20 mouse cellular contexts compared by ENCODE assay signal in the genomic region with DNA sequence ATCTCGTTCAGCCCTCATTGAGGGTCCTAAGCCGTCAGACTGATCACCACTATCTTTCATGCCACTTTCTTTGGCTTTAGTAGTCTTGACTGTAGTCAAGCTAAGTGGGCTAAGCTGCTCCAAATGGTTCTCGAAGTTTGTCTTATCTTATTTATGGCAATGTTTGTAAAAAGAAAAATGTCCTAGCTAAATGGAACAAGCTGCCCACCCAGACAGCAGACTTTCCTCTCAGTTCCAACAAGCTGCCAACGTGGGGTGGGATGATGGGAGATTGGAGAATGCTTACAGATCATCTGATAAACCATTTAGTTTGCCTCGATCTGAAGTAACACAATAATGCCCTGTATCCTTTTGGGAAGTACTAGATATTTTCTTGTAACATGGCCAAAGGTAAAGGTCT.
A peak's percentile ranks its signal among the peaks of the same experiment; 100 is the strongest.
DNase-seq lines count a peak whose midpoint lies in the region; ATAC-seq and TF ChIP-seq lines count a peak whose summit lies in the region.
"Had no signal": no experiment of that assay in that cellular context is flagged by ENCODE, and none has a peak within 500 bp of the region (broad histone marks: within the 10 kb centered on the region; RNA-seq: fewer than 3 reads in every experiment).

No protein-coding gene starts in this region.

- no peak for TF ChIP-seq CTCF in layer of hippocampus, adult 2 months (conservative IDR thresholded peaks at IDR 0.05)

- H3K4me3 ChIP-seq in layer of hippocampus, adult 2 months, result no peak overlapping the region

- DNase-seq in frontal cortex, postnatal 14 days (ENCODE audit: low spot score in 2 of 2), result no peak
- no peak for DNase-seq in layer of hippocampus, adult 2 months (ENCODE audit: low spot score in 2 of 2)
- DNase-seq in layer of hippocampus, adult 9-10 months (ENCODE audit: low spot score), result no peak
- DNase-seq in brain, adult 2 months (ENCODE audit: low read depth, low spot score), result peak; percentile 37
- DNase-seq in cerebellum, adult 11 months, result no peak
- DNase-seq: adrenal gland, adult 2 months; adrenal gland, adult 8-10 months; adrenal gland, postnatal 10 days; adrenal gland, postnatal 14 days; adrenal gland, postnatal 25 days; adrenal gland, postnatal 36 days; B cell, adult 2 months; cerebellum, adult 11-12 months; cerebellum, adult 18-20 months; cerebellum, adult 2 months; cerebellum, adult 8-10 months had no signal

- ATAC-seq in frontal cortex, adult (ENCODE audit: low TSS enrichment), result peak; percentile 50
- ATAC-seq: activated CD4-positive, CD25-positive, alpha-beta regulatory T cell, adult 4 months; CD4-positive, CD25-positive, alpha-beta regulatory T cell, adult 4 months; Patski had no signal

- peak overlapping the region; percentile 15; the same call in 1 of the 2 replicates for H3K27ac ChIP-seq in layer of hippocampus, adult 2 months
